Mouse (Mus musculus) G1E (cell line): ENCODE results near the gene Phf19.

Experiments
- CTCF ChIP-seq: IDR thresholded peaks from 2 replicates; pipeline ENCODE4 v1.5.1; 2012; ENCODE audit warnings: low read depth, low read length, inconsistent platforms, mixed read lengths
- GATA1 ChIP-seq: IDR thresholded peaks from 2 replicates; pipeline ENCODE4 v1.6.1; 2012; ENCODE audit warnings: borderline replicate concordance, low read length, inconsistent platforms, mixed read lengths
- GATA2 ChIP-seq: IDR thresholded peaks from 2 replicates; pipeline ENCODE4 v1.6.1; 2012; ENCODE audit warnings: low read depth, low read length, inconsistent platforms, borderline replicate concordance

- no peak for TF ChIP-seq GATA1
- no peak for TF ChIP-seq CTCF
- no peak for TF ChIP-seq GATA2
Measured at GRCm38 (mm10) chr2:34882757-34883156, 31.1 kb downstream of the Phf19 start.
